Mouse (Mus musculus): ENCODE results near the gene Dhfr.
"Not testable (repeated sequence)": the region's sequence is repeated elsewhere in the genome, so short reads cannot be mapped to it uniquely, and the experiment has no call there.

The Dhfr gene

GRCm38 (mm10) chr13:92354456-92355271 is at the start of gene Dhfr, which contains the start of gene Msh3:
Dhfr (plus strand) TSS chr13:92354726.
Msh3 (minus strand) TSS chr13:92355003.
- peak; percentile 96 for DNase-seq (ENCODE audit: low spot score in 2 of 2)

- no peak for DNase-seq (ENCODE audit: low spot score in 2 of 2)
Observed at GRCm38 (mm10) chr13:92305680-92306079, 48.8 kb upstream of the Dhfr start, which contains the start of gene Gm20379. Gm20379 (plus strand) TSS chr13:92305980.

GRCm38 (mm10) chr13:92314613-92315012 is 39.9 kb upstream of the Dhfr start:
- DNase-seq (ENCODE audit: low spot score in 2 of 2): no peak

GRCm38 (mm10) chr13:92320770-92321169 is 33.8 kb upstream of the Dhfr start:
- DNase-seq (ENCODE audit: low spot score in 2 of 2): no peak

GRCm38 (mm10) chr13:92326030-92326429 is 28.5 kb upstream of the Dhfr start:
- no peak for DNase-seq (ENCODE audit: low spot score in 2 of 2)

GRCm38 (mm10) chr13:92328000-92328399 is 26.5 kb upstream of the Dhfr start:
- DNase-seq (ENCODE audit: low spot score in 2 of 2): no peak

GRCm38 (mm10) chr13:92330621-92331020 is 23.9 kb upstream of the Dhfr start:
- no peak for DNase-seq (ENCODE audit: low spot score in 2 of 2)

GRCm38 (mm10) chr13:92332103-92332879 is 22.2 kb upstream of the Dhfr start:
- DNase-seq (ENCODE audit: low spot score in 2 of 2): no peak

- no peak for DNase-seq (ENCODE audit: low spot score in 2 of 2)
Observed at GRCm38 (mm10) chr13:92336857-92337256, 17.7 kb upstream of the Dhfr start.

GRCm38 (mm10) chr13:92337773-92338462 is 16.6 kb upstream of the Dhfr start:
- DNase-seq (ENCODE audit: low spot score in 2 of 2): no peak

- DNase-seq (ENCODE audit: low spot score in 2 of 2): no peak
Observed at GRCm38 (mm10) chr13:92339787-92340186, 14.7 kb upstream of the Dhfr start.

- DNase-seq (ENCODE audit: low spot score in 2 of 2): no peak
Observed at GRCm38 (mm10) chr13:92344033-92344432, 10.5 kb upstream of the Dhfr start.

- no peak for DNase-seq (ENCODE audit: low spot score in 2 of 2)
Observed at GRCm38 (mm10) chr13:92346338-92346737, 8.2 kb upstream of the Dhfr start.

GRCm38 (mm10) chr13:92351100-92351499 is 3.4 kb upstream of the Dhfr start:
- DNase-seq (ENCODE audit: low spot score in 2 of 2): no peak

GRCm38 (mm10) chr13:92353956-92354355 is 570 bp upstream of the Dhfr start:
- DNase-seq (ENCODE audit: low spot score in 2 of 2): no peak

GRCm38 (mm10) chr13:92355272-92355643 is 732 bp downstream of the Dhfr start:
- DNase-seq (ENCODE audit: low spot score in 2 of 2): no peak

GRCm38 (mm10) chr13:92356376-92356775 is 1.9 kb downstream of the Dhfr start:
- DNase-seq (ENCODE audit: low spot score in 2 of 2): no peak

GRCm38 (mm10) chr13:92357644-92358043 is 3.1 kb downstream of the Dhfr start:
- DNase-seq (ENCODE audit: low spot score in 2 of 2): no peak

GRCm38 (mm10) chr13:92361609-92362008 is 7.1 kb downstream of the Dhfr start:
- no peak for DNase-seq (ENCODE audit: low spot score in 2 of 2)

GRCm38 (mm10) chr13:92365312-92365711 is 10.8 kb downstream of the Dhfr start:
- DNase-seq (ENCODE audit: low spot score in 2 of 2): no peak

- no peak for DNase-seq (ENCODE audit: low spot score in 2 of 2)
Observed at GRCm38 (mm10) chr13:92370811-92371210, 16.3 kb downstream of the Dhfr start.

GRCm38 (mm10) chr13:92371466-92371865 is 16.9 kb downstream of the Dhfr start:
- DNase-seq (ENCODE audit: low spot score in 2 of 2): not testable (repeated sequence)

Data from right cerebral cortex, postnatal 36 days (tissue).